Mouse (Mus musculus): ENCODE results near the gene Efcab11. TPM values are rescaled to one million over a fixed set of nuclear protein-coding genes. Genes with fewer than 3 reads are reported as not detected.

The Efcab11 gene
- polyA plus RNA-seq, 1 experiment from 2014 or later: 22.1 TPM

- no peak for TF ChIP-seq CTCF (IDR thresholded peaks at IDR 0.05; ENCODE audit: low read depth)
- no peak overlapping the region for H3K4me3 ChIP-seq (ENCODE audit: low read depth, low read length)
- H3K27ac ChIP-seq (ENCODE audit: low read depth): no peak overlapping the region
- no peak for ATAC-seq (ENCODE audit: insufficient read depth)
- no peak for DNase-seq
- H3K4me1 ChIP-seq (ENCODE audit: insufficient read depth): no peaks in the 10 kb centered on the region
- H3K36me3 ChIP-seq (ENCODE audit: insufficient read depth): no peaks in the 10 kb centered on the region
- H3K9me3 ChIP-seq (ENCODE audit: low read depth, low read length): no peaks in the 10 kb centered on the region
- no peaks in the 10 kb centered on the region for H3K27me3 ChIP-seq (ENCODE audit: insufficient read depth, low read length)
- WGBS: 79% methylated on average over 2 of the region's 2 CpGs
- no peak overlapping the region for H3K9ac ChIP-seq
- H3K4me2 ChIP-seq: no peak overlapping the region
Measured at GRCm38 (mm10) chr12:99795921-99796320, 88.3 kb downstream of the Efcab11 start.

- no peak overlapping the region for H3K27ac ChIP-seq (ENCODE audit: low read depth)
- ATAC-seq (ENCODE audit: insufficient read depth) (no peak), DNase-seq (no peak)
- H3K9me3 ChIP-seq (ENCODE audit: low read depth, low read length): no peaks in the 10 kb centered on the region
- no peak overlapping the region for H3K4me3 ChIP-seq (ENCODE audit: low read depth, low read length)
- H3K36me3 ChIP-seq (ENCODE audit: insufficient read depth): no peaks in the 10 kb centered on the region
- 63% methylated on average over 7 of the region's 7 CpGs for WGBS
- no peak overlapping the region for H3K4me2 ChIP-seq
- no peaks in the 10 kb centered on the region for H3K27me3 ChIP-seq (ENCODE audit: insufficient read depth, low read length)
- H3K4me1 ChIP-seq (ENCODE audit: insufficient read depth): no peaks in the 10 kb centered on the region
- no peak overlapping the region for H3K9ac ChIP-seq
- no peak for TF ChIP-seq CTCF (IDR thresholded peaks at IDR 0.05; ENCODE audit: low read depth)
Measured at GRCm38 (mm10) chr12:99794792-99795620, 89.2 kb downstream of the Efcab11 start.

- WGBS: 77% methylated on average over 4 of the region's 4 CpGs
- Histone ChIP-seq H3K9me3 (ENCODE audit: low read depth, low read length) (no peaks in the 10 kb centered on the region), H3K27me3 (ENCODE audit: insufficient read depth, low read length) (no peaks in the 10 kb centered on the region), H3K4me3 (ENCODE audit: low read depth, low read length) (no peak overlapping the region), H3K4me2 (no peak overlapping the region), H3K9ac (no peak overlapping the region), H3K36me3 (ENCODE audit: insufficient read depth) (no peaks in the 10 kb centered on the region), H3K27ac (ENCODE audit: low read depth) (no peak overlapping the region), H3K4me1 (ENCODE audit: insufficient read depth) (no peaks in the 10 kb centered on the region)
- no peak for ATAC-seq (ENCODE audit: insufficient read depth)
- no peak for DNase-seq
- no peak for TF ChIP-seq CTCF (IDR thresholded peaks at IDR 0.05; ENCODE audit: low read depth)
Measured at GRCm38 (mm10) chr12:99794158-99794515, 90.1 kb downstream of the Efcab11 start.

- 53% methylated on average over 10 of the region's 10 CpGs for WGBS
- Histone ChIP-seq H3K4me3 (ENCODE audit: low read depth, low read length) (no peak overlapping the region), H3K9ac (no peak overlapping the region), H3K27me3 (ENCODE audit: insufficient read depth, low read length) (no peaks in the 10 kb centered on the region), H3K4me2 (no peak overlapping the region), H3K36me3 (ENCODE audit: insufficient read depth) (no peaks in the 10 kb centered on the region), H3K9me3 (ENCODE audit: low read depth, low read length) (no peaks in the 10 kb centered on the region), H3K4me1 (ENCODE audit: insufficient read depth) (no peaks in the 10 kb centered on the region), H3K27ac (ENCODE audit: low read depth) (no peak overlapping the region)
- no peak for ATAC-seq (ENCODE audit: insufficient read depth)
- no peak for TF ChIP-seq CTCF (IDR thresholded peaks at IDR 0.05; ENCODE audit: low read depth)
- no peak for DNase-seq
Measured at GRCm38 (mm10) chr12:99793465-99794157, 90.6 kb downstream of the Efcab11 start.

GRCm38 (mm10) chr12:99789283-99789960 lies 94.8 kb downstream of the Efcab11 start:
- no peak for TF ChIP-seq CTCF (IDR thresholded peaks at IDR 0.05; ENCODE audit: low read depth)
- no peak overlapping the region for H3K4me2 ChIP-seq
- no peak for DNase-seq
- ATAC-seq (ENCODE audit: insufficient read depth): no peak
- H3K4me1 ChIP-seq (ENCODE audit: insufficient read depth): no peaks in the 10 kb centered on the region
- H3K4me3 ChIP-seq (ENCODE audit: low read depth, low read length): no peak overlapping the region
- H3K9me3 ChIP-seq (ENCODE audit: low read depth, low read length): no peaks in the 10 kb centered on the region
- H3K27me3 ChIP-seq (ENCODE audit: insufficient read depth, low read length): no peaks in the 10 kb centered on the region
- H3K27ac ChIP-seq (ENCODE audit: low read depth): no peak overlapping the region
- 54% methylated on average over 5 of the region's 5 CpGs for WGBS
- no peaks in the 10 kb centered on the region for H3K36me3 ChIP-seq (ENCODE audit: insufficient read depth)
- no peak overlapping the region for H3K9ac ChIP-seq

- no peak for DNase-seq
- no peak for TF ChIP-seq CTCF (IDR thresholded peaks at IDR 0.05; ENCODE audit: low read depth)
Measured at GRCm38 (mm10) chr12:99781774-99782173, 102.5 kb downstream of the Efcab11 start.

GRCm38 (mm10) chr12:99780396-99780795 lies 103.8 kb downstream of the Efcab11 start:
- no peaks in the 10 kb centered on the region; the same call in 1 of the 2 replicates for H3K4me1 ChIP-seq (ENCODE audit: insufficient read depth)
- TF ChIP-seq CTCF (IDR thresholded peaks at IDR 0.05; ENCODE audit: low read depth): no peak
- WGBS: 50% methylated on average over 3 of the region's 3 CpGs

More at GRCm38 (mm10) chr12:99781774-99782173, 102.5 kb downstream of the Efcab11 start:
- 72% methylated on average over 5 of the region's 5 CpGs for WGBS
- Histone ChIP-seq H3K4me2 (no peak overlapping the region), H3K27me3 (ENCODE audit: insufficient read depth, low read length) (no peaks in the 10 kb centered on the region), H3K27ac (ENCODE audit: low read depth) (no peak overlapping the region), H3K4me1 (ENCODE audit: insufficient read depth) (no peaks in the 10 kb centered on the region; the same call in 1 of the 2 replicates), H3K9ac (no peak overlapping the region), H3K36me3 (ENCODE audit: insufficient read depth) (no peaks in the 10 kb centered on the region), H3K9me3 (ENCODE audit: low read depth, low read length) (no peaks in the 10 kb centered on the region), H3K4me3 (ENCODE audit: low read depth, low read length) (no peak overlapping the region)
- no peak for ATAC-seq (ENCODE audit: insufficient read depth)

More at GRCm38 (mm10) chr12:99780396-99780795, 103.8 kb downstream of the Efcab11 start:
- no peak for DNase-seq
- no peaks in the 10 kb centered on the region for H3K27me3 ChIP-seq (ENCODE audit: insufficient read depth, low read length)
- ATAC-seq (ENCODE audit: insufficient read depth): no peak
- no peaks in the 10 kb centered on the region for H3K9me3 ChIP-seq (ENCODE audit: low read depth, low read length)
- H3K4me2 ChIP-seq: no peak overlapping the region
- no peak overlapping the region for H3K9ac ChIP-seq
- H3K4me3 ChIP-seq (ENCODE audit: low read depth, low read length): no peak overlapping the region
- no peaks in the 10 kb centered on the region for H3K36me3 ChIP-seq (ENCODE audit: insufficient read depth)
- H3K27ac ChIP-seq (ENCODE audit: low read depth): no peak overlapping the region
